Mouse (Mus musculus): ENCODE measurements at regions not wholly inside any gene's neighbourhood (a gene's known extent, or its start where the extent isn't known, plus 50 kb on each side); places are given as distances from the start of the nearest gene placed in this dataset.
"Not testable (repeated sequence)": the region's sequence is repeated elsewhere in the genome, so short reads cannot be mapped to it uniquely, and the experiment has no call there.

- peak; percentile 65 for DNase-seq (ENCODE audit: low read depth, low spot score)
Observed at GRCm38 (mm10) chr2:168424277-168425099, 143.0 kb upstream of the Kcng1 start.

- DNase-seq (ENCODE audit: low read depth, low spot score) = no peak
Observed at GRCm38 (mm10) chr2:168423551-168423950, 142.0 kb upstream of the Kcng1 start.

GRCm38 (mm10) chr2:168415140-168415539, 133.6 kb upstream of the Kcng1 start:
- DNase-seq (ENCODE audit: low read depth, low spot score) = no peak

GRCm38 (mm10) chr2:168414110-168414872, 132.8 kb upstream of the Kcng1 start:
- no peak for DNase-seq (ENCODE audit: low read depth, low spot score)

GRCm38 (mm10) chr2:168412853-168413252, 131.3 kb upstream of the Kcng1 start:
- no peak for DNase-seq (ENCODE audit: low read depth, low spot score)

- peak; percentile 79 for DNase-seq (ENCODE audit: low read depth, low spot score)
Observed at GRCm38 (mm10) chr2:168402782-168403513, 121.4 kb upstream of the Kcng1 start.

GRCm38 (mm10) chr2:168399088-168399709, 117.7 kb upstream of the Kcng1 start:
- no peak for DNase-seq (ENCODE audit: low read depth, low spot score)

GRCm38 (mm10) chr2:168396316-168396715, 114.8 kb upstream of the Kcng1 start:
- DNase-seq (ENCODE audit: low read depth, low spot score) = no peak

- no peak for DNase-seq (ENCODE audit: low read depth, low spot score)
Observed at GRCm38 (mm10) chr2:168393341-168393740, 111.8 kb upstream of the Kcng1 start.

- DNase-seq (ENCODE audit: low read depth, low spot score) = not testable (repeated sequence)
Observed at GRCm38 (mm10) chr2:168392171-168392570, 110.6 kb upstream of the Kcng1 start.

- DNase-seq (ENCODE audit: low read depth, low spot score) = peak; percentile 73
Observed at GRCm38 (mm10) chr2:168380606-168381005, 99.1 kb upstream of the Kcng1 start.

GRCm38 (mm10) chr2:168372356-168372755, 90.8 kb upstream of the Kcng1 start:
- DNase-seq (ENCODE audit: low read depth, low spot score) = no peak

GRCm38 (mm10) chr2:168371245-168371644, 89.7 kb upstream of the Kcng1 start:
- DNase-seq (ENCODE audit: low read depth, low spot score) = no peak

- DNase-seq (ENCODE audit: low read depth, low spot score) = no peak
Observed at GRCm38 (mm10) chr2:168359200-168359599, 77.7 kb upstream of the Kcng1 start.

GRCm38 (mm10) chr2:168358551-168358950, 77.0 kb upstream of the Kcng1 start:
- peak; percentile 71 for DNase-seq (ENCODE audit: low read depth, low spot score)

- no peak for DNase-seq (ENCODE audit: low read depth, low spot score)
Observed at GRCm38 (mm10) chr2:168357815-168358214, 76.3 kb upstream of the Kcng1 start.

- DNase-seq (ENCODE audit: low read depth, low spot score) = no peak
Observed at GRCm38 (mm10) chr2:168354397-168354796, 72.9 kb upstream of the Kcng1 start.

- DNase-seq (ENCODE audit: low read depth, low spot score) = peak; percentile 88
Observed at GRCm38 (mm10) chr2:168352626-168353025, 71.1 kb upstream of the Kcng1 start.

- DNase-seq (ENCODE audit: low read depth, low spot score) = no peak
Observed at GRCm38 (mm10) chr2:168352194-168352593, 70.7 kb upstream of the Kcng1 start.

- DNase-seq (ENCODE audit: low read depth, low spot score) = no peak
Observed at GRCm38 (mm10) chr2:168345384-168345783, 63.8 kb upstream of the Kcng1 start.

GRCm38 (mm10) chr2:168343705-168344104, 62.2 kb upstream of the Kcng1 start:
- peak; percentile 81 for DNase-seq (ENCODE audit: low read depth, low spot score)

- DNase-seq (ENCODE audit: low read depth, low spot score) = peak; percentile 33
Observed at GRCm38 (mm10) chr2:168338819-168339218, 57.3 kb upstream of the Kcng1 start.

Data from brain, adult 2 months (tissue).